In genomic region chr11:105363598-105364385, GRCm38 (mm10) we compare ENCODE assay signal across 10 mouse cellular contexts.
DNase-seq lines count a peak whose midpoint lies in the region; ATAC-seq and TF ChIP-seq lines count a peak whose summit lies in the region.
"Had no signal": no experiment of that assay in that cellular context is flagged by ENCODE, and none has a peak within 500 bp of the region (broad histone marks: within the 10 kb centered on the region; RNA-seq: fewer than 3 reads in every experiment).

No protein-coding gene starts in this region.

- H3K27me3 ChIP-seq in neural tube, embryonic 11.5 days (ENCODE audit: control insufficient read depth, insufficient read depth, low read length) = no peaks in the 10 kb centered on the region
- H3K27me3 ChIP-seq in heart, adult 2 months (ENCODE audit: control insufficient read depth, insufficient read depth, low read length) = no peaks in the 10 kb centered on the region
- H3K27me3 ChIP-seq in kidney, adult 2 months (replicated peaks; ENCODE audit: control insufficient read depth, insufficient read depth, low read length) = no peaks in the 10 kb centered on the region
- no peaks in the 10 kb centered on the region for H3K27me3 ChIP-seq in limb, embryonic 14.5 days (ENCODE audit: control insufficient read depth, insufficient read depth, low read length)
- H3K27me3 ChIP-seq: Patski had no signal

- peak overlapping the region; percentile 84 for H3K4me2 ChIP-seq in neural tube, embryonic 11.5 days (ENCODE audit: low read depth)
- H3K4me2 ChIP-seq in limb, embryonic 14.5 days (replicated peaks; ENCODE audit: low read depth, low read length, severe bottlenecking) = peak overlapping the region; percentile 73

- H3K79me2 ChIP-seq in heart, adult 2 months (replicated peaks; ENCODE audit: control insufficient read depth, insufficient read depth, low read length) = no peaks in the 10 kb centered on the region

- WGBS in neural tube, embryonic 11.5 days = 32% methylated on average over 12 of the region's 12 CpGs
- WGBS in heart, adult 2 months = 43% methylated on average over 12 of the region's 12 CpGs
- WGBS in kidney, adult 2 months = 62% methylated on average over 12 of the region's 12 CpGs
- 48% methylated on average over 12 of the region's 12 CpGs for WGBS in limb, embryonic 14.5 days

- no peaks in the 10 kb centered on the region for H3K36me3 ChIP-seq in neural tube, embryonic 11.5 days (ENCODE audit: control insufficient read depth, insufficient read depth, low read length)
- H3K36me3 ChIP-seq in heart, adult 2 months (ENCODE audit: control insufficient read depth, insufficient read depth, low read length) = no peaks in the 10 kb centered on the region; the same call in 1 of the 2 replicates
- no peaks in the 10 kb centered on the region for H3K36me3 ChIP-seq in kidney, adult 2 months (ENCODE audit: control insufficient read depth, insufficient read depth, low read length)
- H3K36me3 ChIP-seq in limb, embryonic 14.5 days (ENCODE audit: control insufficient read depth, insufficient read depth, low read length) = no peaks in the 10 kb centered on the region

- TF ChIP-seq CTCF in heart, adult 2 months (IDR thresholded peaks at IDR 0.05) = no peak
- TF ChIP-seq CTCF in kidney, adult 2 months (conservative IDR thresholded peaks at IDR 0.05; ENCODE audit: insufficient read depth, insufficient read length, low read depth, low read length) = no peak

- no peak overlapping the region for H3K27ac ChIP-seq in neural tube, embryonic 11.5 days (ENCODE audit: low read depth, low read length)
- peak overlapping the region; percentile 82 for H3K27ac ChIP-seq in heart, adult 2 months
- H3K27ac ChIP-seq in kidney, adult 2 months (ENCODE audit: insufficient read depth, low read depth, low read length) = peak overlapping the region; percentile 42; the same call in 1 of the 2 replicates
- H3K27ac ChIP-seq in limb, embryonic 14.5 days (replicated peaks; ENCODE audit: low read depth, low read length) = no peak overlapping the region
- H3K27ac ChIP-seq: macrophage had no signal

- peaks cover 15% of the 10 kb centered on the region for H3K4me1 ChIP-seq in neural tube, embryonic 11.5 days (ENCODE audit: control insufficient read depth, insufficient read depth, low read length)
- H3K4me1 ChIP-seq in heart, adult 2 months (ENCODE audit: control insufficient read depth, insufficient read depth, low read length) = peaks cover 17% of the 10 kb centered on the region
- H3K4me1 ChIP-seq in kidney, adult 2 months (ENCODE audit: control insufficient read depth, insufficient read depth, low read length) = 0 out of 2 replicates have a peak, but pooled peaks cover 6% of the 10 kb centered on the region
- H3K4me1 ChIP-seq in limb, embryonic 14.5 days (ENCODE audit: control insufficient read depth, insufficient read depth, low read length) = peaks cover 11% of the 10 kb centered on the region

- peak; percentile 36 for DNase-seq in neural tube, embryonic 11.5 days (ENCODE audit: low spot score)
- DNase-seq in neural tube, embryonic 10.5 days (ENCODE audit: extremely low spot score, low spot score) = no peak
- peak; percentile 52 to 58 for DNase-seq in heart, adult 2 months
- peak; percentile 83 for DNase-seq in kidney, adult 2 months
- DNase-seq in limb, embryonic 14.5 days (ENCODE audit: low spot score) = no peak
- DNase-seq in right cerebral cortex, adult 18-20 months = peak; percentile 77
- no peak for DNase-seq in thymus, postnatal 36 days

- TF ChIP-seq POLR2A in heart, adult 2 months (IDR thresholded peaks at IDR 0.05; ENCODE audit: insufficient read depth, low read depth, low read length) = no peak
- no peak for TF ChIP-seq POLR2A in kidney, adult 2 months (IDR thresholded peaks at IDR 0.05; ENCODE audit: low read depth, low read length)
- TF ChIP-seq POLR2A in limb, embryonic 14.5 days (IDR thresholded peaks at IDR 0.05; ENCODE audit: borderline replicate concordance, extremely low read depth, insufficient read depth, insufficient read length) = no peak

- TF ChIP-seq EP300 in heart, adult 2 months (IDR thresholded peaks at IDR 0.05; ENCODE audit: insufficient read depth, low read depth, low read length) = no peak

- intact Hi-C loops in heart, adult 2 months (cut with DNase I) = loop anchor here (1.0 to 5.0 kb wide), 3 partner anchors 229 to 549 kb away; no protein-coding TSS in a partner anchor

- H3K4me3 ChIP-seq in neural tube, embryonic 11.5 days (ENCODE audit: low read depth, low read length) = peak overlapping the region; percentile 47
- H3K4me3 ChIP-seq in heart, adult 2 months = peak overlapping the region; percentile 57
- no peak overlapping the region for H3K4me3 ChIP-seq in kidney, adult 2 months (ENCODE audit: insufficient read depth, low read depth, low read length)
- peak overlapping the region; percentile 46 for H3K4me3 ChIP-seq in limb, embryonic 14.5 days (replicated peaks; ENCODE audit: low read length)

- H3K9ac ChIP-seq in neural tube, embryonic 11.5 days (ENCODE audit: low read length) = peak overlapping the region; percentile 72
- peak overlapping the region; percentile 69; the same call in 1 of the 2 replicates for H3K9ac ChIP-seq in heart, adult 2 months (ENCODE audit: low read depth, low read length)
- H3K9ac ChIP-seq in limb, embryonic 14.5 days (ENCODE audit: low read depth, low read length, severe bottlenecking) = peak overlapping the region; percentile 51

- no peaks in the 10 kb centered on the region for H3K9me3 ChIP-seq in neural tube, embryonic 11.5 days (ENCODE audit: control insufficient read depth, low read length)
- no peaks in the 10 kb centered on the region for H3K9me3 ChIP-seq in limb, embryonic 14.5 days (ENCODE audit: control insufficient read depth, low read length)

- ATAC-seq in neural tube, embryonic 11.5 days (ENCODE audit: insufficient read depth, low FRiP score, low TSS enrichment) = peak; percentile 54; the same call in 1 of the 2 replicates
- 0 out of 2 replicates have a peak, but pooled peaks have one; percentile 20 for ATAC-seq in limb, embryonic 14.5 days (ENCODE audit: low FRiP score, low read depth)
- no peak for ATAC-seq in megakaryocyte-erythroid progenitor cell, adult 5-6 weeks (replicated peaks; ENCODE audit: low FRiP score, low TSS enrichment, poor library complexity, severe bottlenecking)

Comparison
In these comparisons a context has a peak if more than half of its experiments do, and no peak if none do; other contexts are left out.
1. DNase-seq: peak in neural tube, embryonic 11.5 days (single experiment), heart, adult 2 months (2 of 2), kidney, adult 2 months (single experiment) and right cerebral cortex, adult 18-20 months (single experiment); none in neural tube, embryonic 10.5 days (single experiment), limb, embryonic 14.5 days (single experiment) and thymus, postnatal 36 days (0 of 2).
2. H3K27ac ChIP-seq: peak in heart, adult 2 months (single experiment) and kidney, adult 2 months (single experiment); none in neural tube, embryonic 11.5 days (single experiment) and limb, embryonic 14.5 days (single experiment).
3. Peak in every context shown above with its lines, with median percentiles within 50 percentile points of each other: H3K9ac ChIP-seq.